In genomic region chr16:74582645-74583423, GRCm38 (mm10) we compare ENCODE assay signal across 18 mouse cellular contexts.
DNase-seq lines count a peak whose midpoint lies in the region; ATAC-seq lines count a peak whose summit lies in the region.
"Had no signal": no experiment of that assay in that cellular context is flagged by ENCODE, and none has a peak within 500 bp of the region (broad histone marks: within the 10 kb centered on the region; RNA-seq: fewer than 3 reads in every experiment).

No protein-coding gene starts in this region.

- no peaks in the 10 kb centered on the region for H3K9me3 ChIP-seq in midbrain, embryonic 14.5 days (ENCODE audit: control insufficient read depth, low read length)
- no peaks in the 10 kb centered on the region for H3K9me3 ChIP-seq in midbrain, embryonic 15.5 days
- H3K9me3 ChIP-seq in forebrain, embryonic 16.5 days (ENCODE audit: control insufficient read depth, low read length), result no peaks in the 10 kb centered on the region
- H3K9me3 ChIP-seq: embryonic facial prominence, embryonic 12.5 days; heart, embryonic 12.5 days; hindbrain, embryonic 10.5 days; intestine, embryonic 15.5 days had no signal

- no peaks in the 10 kb centered on the region for H3K4me1 ChIP-seq in midbrain, embryonic 14.5 days (ENCODE audit: control insufficient read depth, insufficient read depth, low read length)
- H3K4me1 ChIP-seq in midbrain, embryonic 15.5 days, result no peaks in the 10 kb centered on the region
- H3K4me1 ChIP-seq in forebrain, embryonic 16.5 days (replicated peaks; ENCODE audit: control insufficient read depth, insufficient read depth, low read length), result peaks cover 4% of the 10 kb centered on the region; the same call in 1 of the 2 replicates
- H3K4me1 ChIP-seq: embryonic facial prominence, embryonic 12.5 days; heart, embryonic 12.5 days; hindbrain, embryonic 10.5 days; intestine, embryonic 15.5 days had no signal

- H3K27ac ChIP-seq in midbrain, embryonic 14.5 days (replicated peaks; ENCODE audit: low read depth, low read length), result no peak overlapping the region
- H3K27ac ChIP-seq in midbrain, embryonic 15.5 days, result no peak overlapping the region
- peak overlapping the region; percentile 47 for H3K27ac ChIP-seq in forebrain, embryonic 16.5 days (ENCODE audit: low read length)
- H3K27ac ChIP-seq: embryonic facial prominence, embryonic 12.5 days; hindbrain, embryonic 10.5 days; hindbrain, embryonic 14.5 days; intestine, embryonic 15.5 days had no signal

- H3K36me3 ChIP-seq in midbrain, embryonic 14.5 days (ENCODE audit: control insufficient read depth, insufficient read depth, low read length), result no peaks in the 10 kb centered on the region
- no peaks in the 10 kb centered on the region for H3K36me3 ChIP-seq in midbrain, embryonic 15.5 days (replicated peaks)
- H3K36me3 ChIP-seq in forebrain, embryonic 16.5 days (ENCODE audit: control insufficient read depth, insufficient read depth), result no peaks in the 10 kb centered on the region
- H3K36me3 ChIP-seq: embryonic facial prominence, embryonic 12.5 days; heart, embryonic 12.5 days; hindbrain, embryonic 10.5 days; intestine, embryonic 15.5 days had no signal

- WGBS in midbrain, embryonic 14.5 days, result 76% methylated on average over 4 of the region's 4 CpGs
- WGBS in midbrain, embryonic 15.5 days, result 71% methylated on average over 4 of the region's 4 CpGs
- 32% methylated on average over 4 of the region's 4 CpGs for WGBS in forebrain, embryonic 16.5 days

- H3K9ac ChIP-seq in midbrain, embryonic 14.5 days (replicated peaks; ENCODE audit: low read length), result no peak overlapping the region
- no peak overlapping the region for H3K9ac ChIP-seq in midbrain, embryonic 15.5 days
- no peak overlapping the region for H3K9ac ChIP-seq in forebrain, embryonic 16.5 days (replicated peaks; ENCODE audit: low read depth, low read length)
- H3K9ac ChIP-seq: embryonic facial prominence, embryonic 12.5 days; heart, embryonic 12.5 days; hindbrain, embryonic 14.5 days; intestine, embryonic 15.5 days had no signal

- no peak overlapping the region for H3K4me2 ChIP-seq in midbrain, embryonic 14.5 days (ENCODE audit: low read length)
- H3K4me2 ChIP-seq in midbrain, embryonic 15.5 days, result no peak overlapping the region
- H3K4me2 ChIP-seq in forebrain, embryonic 16.5 days (ENCODE audit: low read length), result no peak overlapping the region
- H3K4me2 ChIP-seq: embryonic facial prominence, embryonic 12.5 days; heart, embryonic 12.5 days; hindbrain, embryonic 14.5 days; intestine, embryonic 15.5 days had no signal

- H3K27me3 ChIP-seq in midbrain, embryonic 14.5 days (ENCODE audit: control insufficient read depth, insufficient read depth, low read length), result no peaks in the 10 kb centered on the region
- no peaks in the 10 kb centered on the region for H3K27me3 ChIP-seq in midbrain, embryonic 15.5 days (replicated peaks)
- no peaks in the 10 kb centered on the region for H3K27me3 ChIP-seq in forebrain, embryonic 16.5 days (replicated peaks; ENCODE audit: control insufficient read depth, insufficient read depth, low read length)
- H3K27me3 ChIP-seq: embryonic facial prominence, embryonic 12.5 days; heart, embryonic 12.5 days; intestine, embryonic 15.5 days had no signal

- DNase-seq in frontal cortex, postnatal 10 days (ENCODE audit: low spot score in 2 of 2), result no peak
- peak; percentile 2 for DNase-seq in midbrain, embryonic 14.5 days
- no peak for DNase-seq in left cerebral cortex, adult 11 months (ENCODE audit: low spot score)
- no peak for DNase-seq in urinary bladder, postnatal 10 days (ENCODE audit: low spot score)
- DNase-seq: adrenal gland, adult 2 months; adrenal gland, postnatal 25 days; cerebellum, adult 11-12 months; cerebellum, adult 9-10 months; cerebellum, postnatal 25 days; gastrocnemius, postnatal 25 days had no signal

- peak; percentile 44; the same call in 1 of the 2 replicates for ATAC-seq in frontal cortex, adult (ENCODE audit: low TSS enrichment)
- no peak for ATAC-seq in midbrain, embryonic 14.5 days (ENCODE audit: low FRiP score, low TSS enrichment)
- ATAC-seq in midbrain, embryonic 15.5 days (replicated peaks), result no peak
- peak; percentile 93 for ATAC-seq in forebrain, embryonic 16.5 days
- ATAC-seq: intestine, embryonic 15.5 days had no signal

- no peak overlapping the region for H3K4me3 ChIP-seq in midbrain, embryonic 14.5 days (replicated peaks; ENCODE audit: low read depth, low read length)
- no peak overlapping the region for H3K4me3 ChIP-seq in midbrain, embryonic 15.5 days
- H3K4me3 ChIP-seq in forebrain, embryonic 16.5 days (replicated peaks; ENCODE audit: low read length), result no peak overlapping the region
- H3K4me3 ChIP-seq: embryonic facial prominence, embryonic 12.5 days; heart, embryonic 12.5 days; hindbrain, embryonic 10.5 days; intestine, embryonic 15.5 days had no signal

Comparison
In these comparisons a context has a peak if more than half of its experiments do, and no peak if none do; other contexts are left out.
1. ATAC-seq: peak in frontal cortex, adult (single experiment) and forebrain, embryonic 16.5 days (single experiment); none in midbrain, embryonic 14.5 days (single experiment) and midbrain, embryonic 15.5 days (single experiment).